Mouse (Mus musculus): Measurements from ENCODE around the gene Sept4.

DNA sequence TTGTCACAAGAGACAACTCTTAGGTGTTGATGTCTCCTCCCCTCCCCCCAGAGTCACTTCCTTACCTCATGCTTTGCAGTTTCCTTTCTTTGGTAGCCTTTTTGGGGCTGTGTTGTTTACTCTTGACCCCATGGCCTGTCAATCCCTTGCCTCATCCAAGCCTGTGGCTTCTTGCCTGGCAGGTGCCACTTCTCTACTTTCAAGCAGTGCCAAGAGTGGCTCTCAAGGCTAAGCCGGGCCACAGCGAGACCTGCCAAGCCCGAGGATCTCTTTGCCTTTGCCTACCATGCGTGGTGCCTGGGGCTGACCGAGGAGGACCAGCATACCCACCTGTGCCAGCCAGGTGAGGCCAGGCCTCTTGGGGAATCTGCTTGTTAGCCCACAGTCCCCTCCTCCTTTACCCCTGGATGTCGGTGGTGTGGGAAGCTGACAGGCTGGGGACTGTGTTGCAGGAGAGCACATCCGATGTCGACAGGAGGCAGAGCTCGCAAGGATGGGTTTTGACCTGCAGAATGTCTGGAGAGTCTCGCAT lies 31.7 kb downstream of the Sept4 start:
- TF ChIP-seq CTCF (IDR thresholded peaks at IDR 0.05; ENCODE audit: low read depth), result no peak
- no peak for TF ChIP-seq EP300 (IDR thresholded peaks at IDR 0.05; ENCODE audit: low read depth)
